Mouse (Mus musculus) hindbrain, embryonic 12.5 days (tissue): ENCODE results near the gene Gls. TPM values are rescaled to one million over a fixed set of nuclear protein-coding genes. Genes with fewer than 3 reads are reported as not detected.

ENCODE experiments used
- ATAC-seq: fragments of 200-750 bp; cut with Nextera tagmentation; 2 replicates; pipeline ENCODE4 v1.8.0; 2017; ENCODE audit warnings: moderate TSS enrichment; ENCODE audit not compliant: low FRiP score
- H3K27ac ChIP-seq: fragments of 300-500 bp; sonication (generic); 2 replicates; pipeline ENCODE4 v1.5.1; 2016; ENCODE audit warnings: mild to moderate bottlenecking
- H3K27me3 ChIP-seq: fragments of 300-500 bp; sonication (generic); 2 replicates; pipeline ENCODE4 v1.6.1; 2016; ENCODE audit warnings: mild to moderate bottlenecking
- H3K36me3 ChIP-seq: fragments of 300-500 bp; sonication (generic); 2 replicates; pipeline ENCODE4 v1.6.1; 2016; ENCODE audit warnings: mild to moderate bottlenecking
- H3K4me1 ChIP-seq: fragments of 300-500 bp; sonication (generic); 2 replicates; pipeline ENCODE4 v1.6.1; 2016
- H3K4me2 ChIP-seq: fragments of 300-500 bp; sonication (generic); replicated peaks from 2 replicates; pipeline ENCODE4 v1.6.1; 2016; ENCODE audit warnings: mild to moderate bottlenecking
- H3K4me3 ChIP-seq: fragments of 300-500 bp; sonication (generic); 2 replicates; pipeline ENCODE4 v1.5.1; 2016; ENCODE audit warnings: mild to moderate bottlenecking
- H3K9ac ChIP-seq: fragments of 300-500 bp; sonication (generic); 2 replicates; pipeline ENCODE4 v1.6.1; 2016; ENCODE audit warnings: mild to moderate bottlenecking, moderate library complexity
- H3K9me3 ChIP-seq: fragments of 300-500 bp; sonication (generic); replicated peaks from 2 replicates; pipeline ENCODE4 v1.6.1; 2016; ENCODE audit warnings: mild to moderate bottlenecking
- WGBS: fragments of 180-500 bp; shearing (Covaris S2); methylation state at CpG from one replicate; pipeline ENCODE4 v1.1.7; 2016; 5-methylcytosine and 5-hydroxymethylcytosine counted together
- polyA plus RNA-seq: library from polyadenylated mRNA; unstranded; fragments of >200 nt; fragmentation: Nextera tagmentation; extraction: Ambion mirVana; gene quantifications from 2 replicates; pipeline ENCODE4 v1.2.1, GENCODE M21; 2016

Gls gene
- 40.9 and 41.1 TPM in 2 replicates for polyA plus RNA-seq

DNA sequence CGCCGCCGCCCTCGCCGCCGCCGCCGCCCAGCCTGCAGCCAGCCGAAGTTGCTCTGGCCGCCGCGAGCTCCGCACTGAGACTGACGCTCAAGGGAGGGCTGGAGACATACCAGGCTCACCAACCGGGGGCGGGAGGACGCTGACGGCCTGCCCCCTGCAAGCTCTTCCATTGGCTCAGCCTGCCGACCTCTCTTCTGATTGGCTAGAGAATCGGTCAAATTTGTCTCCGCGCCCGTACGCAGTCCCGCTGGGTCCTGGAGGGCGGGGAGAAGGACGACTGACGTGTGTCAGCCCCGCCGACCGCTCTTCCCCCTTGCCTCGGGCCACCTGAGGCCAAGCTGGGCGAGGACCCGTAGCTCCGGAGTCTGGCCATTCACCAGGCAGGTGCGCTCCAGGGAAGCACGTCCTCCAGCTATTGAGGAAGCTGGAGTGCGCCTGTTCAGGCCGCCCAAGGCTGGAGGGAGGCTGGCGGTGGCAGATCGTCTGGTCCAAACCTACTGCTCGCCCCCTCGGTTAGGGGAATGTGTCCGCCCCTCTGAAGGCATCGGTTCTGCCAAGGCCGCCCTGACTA, at the start of gene Gls:
Gene Gls (minus strand): TSS at position 90 of the 571 bp plus-strand sequence.
- Histone ChIP-seq H3K4me2 (peak within 1 kb of the TSS; percentile 69), H3K36me3 (no peaks in the 10 kb centered on the region), H3K9me3 (no peaks in the 10 kb centered on the region), H3K4me3 (peak within 1 kb of the TSS; percentile 97), H3K27ac (peak within 1 kb of the TSS; percentile 97), H3K27me3 (no peaks in the 10 kb centered on the region; the same call in 1 of the 2 replicates), H3K9ac (peak within 1 kb of the TSS; percentile 99), H3K4me1 (peaks cover 15% of the 10 kb centered on the region)
- under 1% methylated on average over 46 of the region's 46 CpGs for WGBS
- ATAC-seq: peak; percentile 100

DNA sequence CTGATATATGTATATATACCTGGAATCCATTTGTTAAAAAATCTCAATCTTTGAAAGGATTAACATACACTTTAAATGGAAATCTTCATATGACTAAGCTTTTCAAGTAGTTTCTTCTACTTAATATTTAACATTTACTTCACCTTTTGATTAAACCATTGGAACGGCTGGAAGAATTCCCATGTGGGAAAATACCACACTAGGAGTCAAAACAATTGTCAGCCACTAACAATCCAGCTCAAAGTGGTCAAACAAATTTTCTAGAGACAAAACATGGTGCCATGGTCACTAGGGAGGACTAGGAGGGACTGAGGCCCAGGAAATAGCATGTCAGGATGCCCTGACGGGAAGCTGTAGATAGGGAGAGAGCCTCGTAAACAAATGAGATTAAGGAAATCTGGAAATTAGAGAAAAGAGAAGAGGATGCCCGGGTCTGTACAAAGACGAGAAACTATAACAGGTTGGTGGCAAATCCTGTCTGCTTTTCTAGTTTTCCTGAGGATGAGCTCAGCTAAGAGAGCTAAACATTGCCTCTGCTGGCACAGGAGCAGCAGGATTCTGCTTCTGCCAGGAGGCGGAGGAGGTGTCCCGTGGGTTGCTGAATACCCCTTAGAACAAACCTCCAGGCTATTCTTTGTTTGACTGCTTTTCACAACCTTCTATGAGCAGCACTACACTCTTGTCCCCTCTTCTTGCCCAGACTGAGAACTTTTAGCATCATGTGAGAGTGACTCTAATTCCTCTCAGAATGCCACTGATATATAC, 47.0 kb upstream of the Gls start:
- Histone ChIP-seq H3K27ac (no peak overlapping the region), H3K4me3 (no peak overlapping the region), H3K4me1 (0 out of 2 replicates have a peak, but pooled peaks cover 3% of the 10 kb centered on the region), H3K4me2 (no peak overlapping the region), H3K36me3 (no peaks in the 10 kb centered on the region), H3K27me3 (no peaks in the 10 kb centered on the region), H3K9ac (no peak overlapping the region), H3K9me3 (no peaks in the 10 kb centered on the region)
- WGBS: 61% methylated on average over 7 of the region's 7 CpGs
- no peak for ATAC-seq

DNA sequence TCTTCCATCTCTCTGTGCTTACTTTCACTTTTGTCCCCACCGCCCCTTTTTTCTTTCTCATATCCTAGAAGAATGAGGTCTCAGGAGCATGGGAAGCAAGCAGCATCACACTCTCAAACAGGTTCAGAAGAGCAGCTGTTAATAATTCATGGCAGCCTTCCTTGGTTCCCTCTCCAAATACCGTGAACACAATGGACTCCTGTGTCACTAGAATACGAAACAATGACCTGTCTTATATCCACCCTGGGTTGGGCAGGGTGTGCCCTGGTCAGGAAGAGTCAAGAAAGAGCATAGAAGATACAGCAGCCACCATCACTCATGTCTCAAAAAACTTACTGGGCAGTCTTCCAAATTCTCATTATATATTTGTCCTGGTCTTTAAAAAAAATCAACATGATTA, 46.3 kb upstream of the Gls start:
- Histone ChIP-seq H3K27me3 (no peaks in the 10 kb centered on the region), H3K9ac (no peak overlapping the region), H3K4me2 (no peak overlapping the region), H3K9me3 (no peaks in the 10 kb centered on the region), H3K4me3 (no peak overlapping the region), H3K27ac (no peak overlapping the region), H3K36me3 (no peaks in the 10 kb centered on the region), H3K4me1 (0 out of 2 replicates have a peak, but pooled peaks cover 3% of the 10 kb centered on the region)
- 61% methylated on average over 3 of the region's 3 CpGs for WGBS
- no peak for ATAC-seq

DNA sequence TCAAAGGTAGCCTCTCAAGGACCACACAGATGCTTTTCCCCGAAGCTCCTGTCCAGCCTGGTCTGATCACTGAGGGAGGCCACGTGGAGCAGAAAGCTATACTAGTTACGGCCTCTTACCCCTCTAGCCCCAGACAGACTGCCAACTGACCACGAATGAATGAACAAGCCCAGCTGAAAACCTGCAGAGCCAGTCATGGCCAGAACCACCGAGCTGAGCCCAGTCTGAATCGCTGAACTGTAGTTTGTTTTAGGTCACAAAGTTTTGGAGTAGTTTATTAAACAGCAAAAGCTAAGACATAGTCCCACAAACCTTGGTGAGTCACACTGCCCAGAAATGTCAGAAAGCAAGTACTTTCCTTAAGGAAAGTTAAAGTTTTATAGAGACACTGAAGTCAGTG, 45.0 kb upstream of the Gls start:
- Histone ChIP-seq H3K9me3 (no peaks in the 10 kb centered on the region), H3K4me2 (no peak overlapping the region), H3K27ac (no peak overlapping the region), H3K4me3 (no peak overlapping the region), H3K36me3 (no peaks in the 10 kb centered on the region), H3K4me1 (0 out of 2 replicates have a peak, but pooled peaks cover 3% of the 10 kb centered on the region), H3K9ac (no peak overlapping the region), H3K27me3 (no peaks in the 10 kb centered on the region)
- no peak for ATAC-seq
- 68% methylated on average over 6 of the region's 6 CpGs for WGBS

DNA sequence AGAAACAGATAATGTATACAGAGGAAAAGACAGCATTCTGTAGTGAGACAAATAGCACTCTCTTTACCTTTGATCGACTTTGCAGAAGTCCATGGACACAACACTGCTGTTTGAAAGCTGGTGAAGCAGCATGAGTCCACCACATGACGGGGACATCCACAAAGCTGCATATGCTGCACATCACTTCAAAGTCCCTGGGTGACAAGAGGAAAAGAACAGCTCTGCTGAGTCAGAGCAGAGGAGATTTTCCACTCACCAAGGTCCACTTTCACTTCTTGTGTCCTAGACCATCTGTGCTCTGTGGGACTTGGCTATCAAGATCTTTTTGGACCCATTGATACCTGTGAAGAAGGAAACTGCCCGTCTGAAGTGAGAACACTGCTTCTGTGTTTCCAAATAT, 41.2 kb upstream of the Gls start:
- H3K36me3 ChIP-seq: no peaks in the 10 kb centered on the region
- 0 out of 2 replicates have a peak, but pooled peaks cover 1% of the 10 kb centered on the region for H3K4me1 ChIP-seq
- 76% methylated on average over 3 of the region's 3 CpGs for WGBS
- no peaks in the 10 kb centered on the region for H3K9me3 ChIP-seq
- no peak overlapping the region for H3K4me3 ChIP-seq
- ATAC-seq: no peak
- no peaks in the 10 kb centered on the region for H3K27me3 ChIP-seq
- H3K4me2 ChIP-seq: no peak overlapping the region
- no peak overlapping the region for H3K9ac ChIP-seq
- H3K27ac ChIP-seq: no peak overlapping the region

DNA sequence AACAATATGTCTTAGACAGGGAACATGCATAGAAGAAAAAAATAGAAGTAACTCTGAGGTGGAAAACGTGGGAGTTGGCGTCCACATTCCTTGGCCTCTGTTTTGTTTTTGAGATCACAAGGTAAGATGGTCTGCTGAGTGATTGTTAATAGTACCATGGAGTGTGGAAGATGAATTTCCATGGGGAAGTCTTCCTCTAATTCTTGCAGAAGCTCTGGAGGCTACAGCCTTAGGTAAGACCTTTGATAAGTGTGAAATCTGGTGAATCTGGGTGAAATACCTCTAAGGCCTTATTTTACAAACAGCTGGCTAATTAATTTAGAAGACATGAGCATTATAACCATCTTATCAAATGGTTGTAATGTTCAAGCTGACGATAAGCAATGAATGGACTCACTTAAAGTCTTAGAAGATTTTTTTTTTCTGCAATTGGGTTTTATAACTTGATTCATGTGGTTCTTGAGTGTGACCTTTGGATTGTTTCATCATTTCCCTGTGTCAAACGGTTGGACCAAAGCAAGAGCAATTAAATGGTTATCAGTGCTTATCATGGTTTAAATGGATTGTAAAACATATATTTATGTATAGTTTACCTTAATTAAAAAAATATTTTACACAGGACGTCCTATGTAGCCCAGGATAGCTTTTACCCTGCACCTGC, 39.1 kb upstream of the Gls start:
- Histone ChIP-seq H3K27ac (no peak overlapping the region), H3K4me2 (no peak overlapping the region), H3K4me3 (no peak overlapping the region), H3K9me3 (no peaks in the 10 kb centered on the region), H3K9ac (no peak overlapping the region), H3K27me3 (no peaks in the 10 kb centered on the region), H3K36me3 (no peaks in the 10 kb centered on the region), H3K4me1 (no peaks in the 10 kb centered on the region)
- 80% methylated on average over 5 of the region's 5 CpGs for WGBS
- no peak for ATAC-seq

DNA sequence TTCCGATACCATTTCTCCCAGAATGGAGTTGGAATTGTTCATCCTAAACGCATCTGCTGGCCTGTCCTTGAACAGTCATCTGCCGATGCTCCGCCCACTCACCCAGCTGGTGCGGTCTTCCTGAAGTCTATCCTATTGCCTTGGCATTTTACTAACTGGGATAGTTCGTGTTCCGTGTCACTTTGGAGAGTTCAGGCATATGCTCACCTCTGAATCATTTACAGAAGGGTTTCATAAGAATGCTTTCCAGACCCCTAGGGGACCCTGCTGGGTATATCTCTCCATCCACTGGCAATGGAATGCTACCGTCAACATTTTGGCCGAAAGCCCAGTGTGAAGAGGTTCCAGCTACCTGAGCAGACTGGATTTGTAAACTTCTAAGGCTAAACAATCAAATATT, 37.3 kb upstream of the Gls start:
- no peak overlapping the region for H3K27ac ChIP-seq

DNA sequence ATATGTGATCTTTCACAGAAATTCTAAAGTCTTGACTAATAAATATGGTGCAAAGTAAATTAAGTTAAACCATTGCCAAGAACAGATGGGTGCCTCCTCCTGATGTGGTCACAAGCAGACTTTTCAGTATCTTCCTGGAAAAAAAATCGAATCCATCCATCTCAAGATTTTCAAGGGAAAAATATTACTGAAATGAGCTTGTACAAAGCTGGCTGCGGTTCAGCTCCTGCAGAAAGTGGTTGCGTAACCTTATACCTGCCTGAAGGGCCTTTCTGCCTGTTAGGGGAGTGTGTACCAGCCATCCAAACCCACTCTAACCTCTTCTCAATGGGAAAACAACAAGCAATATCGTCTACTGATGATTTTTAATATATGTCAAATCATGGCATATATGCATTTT, 36.6 kb upstream of the Gls start:
- Histone ChIP-seq H3K4me1 (no peaks in the 10 kb centered on the region), H3K4me3 (no peak overlapping the region), H3K4me2 (no peak overlapping the region), H3K9me3 (no peaks in the 10 kb centered on the region), H3K27me3 (no peaks in the 10 kb centered on the region), H3K36me3 (no peaks in the 10 kb centered on the region), H3K27ac (no peak overlapping the region), H3K9ac (no peak overlapping the region)
- ATAC-seq: no peak
- 87% methylated on average over 4 of the region's 4 CpGs for WGBS

More for the DNA sequence above, 37.3 kb upstream of the Gls start:
- Histone ChIP-seq H3K4me1 (no peaks in the 10 kb centered on the region), H3K4me2 (no peak overlapping the region), H3K9ac (no peak overlapping the region), H3K27me3 (no peaks in the 10 kb centered on the region), H3K36me3 (no peaks in the 10 kb centered on the region), H3K4me3 (no peak overlapping the region), H3K9me3 (no peaks in the 10 kb centered on the region)
- ATAC-seq: no peak
- WGBS: 81% methylated on average over 9 of the region's 9 CpGs

DNA sequence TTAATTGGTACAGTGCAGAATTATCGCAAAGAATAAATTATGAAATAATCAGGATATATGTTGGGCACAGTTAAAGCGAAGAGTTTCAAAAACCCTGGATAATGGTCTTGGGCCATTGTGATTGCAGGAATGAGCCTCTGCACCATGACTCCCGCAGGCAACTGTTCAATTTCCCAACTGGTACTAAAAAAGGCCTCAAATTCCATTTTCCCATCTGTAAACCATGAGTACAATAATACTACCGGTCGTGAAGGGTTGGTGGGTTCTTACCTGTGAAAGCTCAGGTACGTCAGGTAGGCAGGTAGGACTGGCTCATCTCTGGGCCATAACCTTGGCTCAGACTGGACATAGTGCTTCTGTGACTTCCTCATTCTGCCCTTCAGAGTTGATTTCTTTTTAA, 35.0 kb upstream of the Gls start:
- H3K27ac ChIP-seq: no peak overlapping the region
- H3K27me3 ChIP-seq: no peaks in the 10 kb centered on the region
- H3K9me3 ChIP-seq: no peaks in the 10 kb centered on the region
- no peaks in the 10 kb centered on the region for H3K36me3 ChIP-seq
- no peaks in the 10 kb centered on the region for H3K4me1 ChIP-seq
- no peak for ATAC-seq
- H3K4me2 ChIP-seq: no peak overlapping the region
- 92% methylated on average over 6 of the region's 6 CpGs for WGBS
- H3K9ac ChIP-seq: no peak overlapping the region
- H3K4me3 ChIP-seq: no peak overlapping the region

DNA sequence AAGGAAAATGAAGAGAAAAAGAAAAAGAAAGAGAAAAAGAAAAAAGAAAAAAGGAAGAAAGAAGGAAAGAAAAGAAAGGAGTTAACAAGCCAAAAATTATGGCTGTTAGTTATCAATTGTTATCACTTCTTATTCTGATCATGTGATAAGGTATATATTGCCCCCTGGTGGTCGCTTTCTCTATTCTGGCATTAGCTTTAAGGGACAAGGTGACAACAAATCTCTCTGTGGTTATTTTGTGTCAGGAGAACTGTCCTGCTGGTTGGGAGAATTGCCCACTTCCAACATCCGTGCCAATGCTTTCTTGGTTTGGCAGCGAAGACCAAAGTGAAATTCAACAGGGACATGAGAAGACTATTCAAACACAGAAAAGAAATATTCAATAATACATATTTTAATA, 34.6 kb upstream of the Gls start:
- H3K36me3 ChIP-seq: no peaks in the 10 kb centered on the region
- WGBS: 51% methylated on average over 3 of the region's 3 CpGs
- no peak overlapping the region for H3K4me2 ChIP-seq
- no peak for ATAC-seq
- H3K4me1 ChIP-seq: no peaks in the 10 kb centered on the region
- H3K9ac ChIP-seq: no peak overlapping the region
- H3K27ac ChIP-seq: no peak overlapping the region
- H3K9me3 ChIP-seq: no peaks in the 10 kb centered on the region
- H3K27me3 ChIP-seq: no peaks in the 10 kb centered on the region
- no peak overlapping the region for H3K4me3 ChIP-seq

DNA sequence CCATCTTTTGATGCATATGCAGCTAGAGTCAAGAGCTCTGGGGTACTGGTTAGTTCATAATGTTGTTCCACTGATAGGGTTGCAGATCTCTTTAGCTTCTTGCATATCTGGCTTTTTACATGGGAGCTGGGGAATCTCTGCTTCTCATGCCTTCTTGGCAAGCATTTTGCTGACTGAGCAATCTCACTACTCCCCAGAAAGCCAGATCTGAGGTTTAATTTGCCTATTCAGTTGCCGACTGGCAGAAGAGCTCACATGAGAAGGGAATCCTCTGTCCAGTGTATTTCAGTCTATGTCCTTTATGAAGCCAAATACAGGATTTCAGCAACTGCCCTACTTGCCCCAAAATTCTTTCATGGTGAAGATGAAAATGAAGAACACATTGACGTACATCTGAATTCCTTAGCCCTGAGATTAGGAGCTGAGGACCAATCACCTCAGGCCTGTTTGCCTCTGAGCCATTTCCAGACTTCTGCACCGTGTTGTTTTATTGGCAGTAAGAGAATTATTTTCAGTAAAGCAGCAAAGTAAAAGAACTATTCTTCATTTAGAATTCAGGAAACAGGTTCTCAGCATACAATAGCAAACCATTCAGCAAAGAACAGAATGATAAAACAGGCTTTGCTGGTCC, 33.0 kb upstream of the Gls start:
- Histone ChIP-seq H3K4me3 (no peak overlapping the region), H3K27me3 (no peaks in the 10 kb centered on the region), H3K9ac (no peak overlapping the region), H3K36me3 (no peaks in the 10 kb centered on the region), H3K9me3 (no peaks in the 10 kb centered on the region), H3K4me2 (no peak overlapping the region), H3K4me1 (no peaks in the 10 kb centered on the region), H3K27ac (no peak overlapping the region)
- no peak for ATAC-seq
- WGBS: 85% methylated on average over 3 of the region's 3 CpGs

DNA sequence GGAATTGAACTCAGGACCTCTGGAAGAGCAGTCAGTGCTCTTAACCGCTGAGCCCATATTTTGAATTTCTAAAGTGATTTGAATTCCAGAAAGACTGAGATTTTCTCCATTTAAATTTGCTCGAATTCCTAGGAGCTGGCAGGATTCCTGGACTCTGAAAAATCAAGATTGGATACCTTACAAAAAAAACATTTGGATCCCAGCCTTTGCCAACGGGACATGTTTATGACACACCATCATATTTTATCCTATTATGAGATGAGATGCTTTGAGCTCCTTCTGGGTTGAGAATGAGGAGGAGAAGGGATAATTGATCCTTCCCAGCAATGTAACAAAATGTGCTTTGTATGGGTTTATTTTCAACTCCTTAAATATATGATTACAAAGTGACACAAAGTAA, 31.3 kb upstream of the Gls start:
- Histone ChIP-seq H3K27ac (no peak overlapping the region), H3K4me1 (no peaks in the 10 kb centered on the region), H3K9me3 (no peaks in the 10 kb centered on the region), H3K36me3 (no peaks in the 10 kb centered on the region), H3K4me2 (no peak overlapping the region), H3K9ac (no peak overlapping the region), H3K27me3 (no peaks in the 10 kb centered on the region), H3K4me3 (no peak overlapping the region)
- ATAC-seq: no peak
- whole genome bisulfite sequencing: 78% methylated on average over 3 of the region's 3 CpGs
